Mouse (Mus musculus): ENCODE data around the gene Cd300lb.

GRCm38 (mm10) chr11:114874226-114875145 lies 59.7 kb downstream of the Cd300lb start:
- TF ChIP-seq POLR2A (IDR thresholded peaks at IDR 0.05; ENCODE audit: low read depth, low read length) (no peak), CTCF (IDR thresholded peaks at IDR 0.05; ENCODE audit: extremely low read depth, insufficient read depth, insufficient read length, insufficient replicate concordance) (no peak)
